Mouse (Mus musculus) G1E (cell line): Measurements from ENCODE around the gene Aagab.

Experiments
- CTCF ChIP-seq: IDR thresholded peaks from 2 replicates; pipeline ENCODE4 v1.5.1; 2012; ENCODE audit warnings: low read depth, low read length, inconsistent platforms, mixed read lengths
- GATA1 ChIP-seq: IDR thresholded peaks from 2 replicates; pipeline ENCODE4 v1.6.1; 2012; ENCODE audit warnings: borderline replicate concordance, low read length, inconsistent platforms, mixed read lengths
- GATA2 ChIP-seq: IDR thresholded peaks from 2 replicates; pipeline ENCODE4 v1.6.1; 2012; ENCODE audit warnings: low read depth, low read length, inconsistent platforms, borderline replicate concordance
- POLR2AphosphoS5 ChIP-seq: IDR thresholded peaks from 2 replicates; pipeline ENCODE4 v1.6.1; 2012; ENCODE audit warnings: low read depth, low read length, inconsistent platforms; ENCODE audit not compliant: insufficient replicate concordance
- TAL1 ChIP-seq: conservative IDR thresholded peaks from 2 replicates; pipeline ENCODE4 v1.6.1; 2012; ENCODE audit warnings: low read depth, low read length, inconsistent platforms, mixed read lengths

DNA sequence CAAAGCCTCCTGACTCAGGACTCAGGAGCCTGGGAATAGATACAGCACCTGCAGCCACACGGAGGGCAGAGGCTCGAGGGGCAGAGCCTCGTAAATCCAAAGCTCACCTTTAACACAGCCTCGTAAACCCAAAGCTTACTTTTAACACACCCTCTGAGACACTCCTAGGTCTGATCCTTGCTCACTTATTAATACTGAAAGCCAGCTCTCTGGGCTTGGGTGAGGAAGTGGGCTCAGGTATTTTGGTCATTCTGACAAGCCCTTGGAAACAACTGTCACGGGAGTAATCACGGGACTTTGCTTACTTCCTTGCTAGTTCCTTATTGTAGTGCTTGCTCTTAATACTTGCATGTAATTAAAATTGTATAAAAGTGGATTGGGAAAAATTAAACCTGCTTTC, 13.3 kb upstream of the Aagab start:
- no peak for TF ChIP-seq CTCF
- no peak for TF ChIP-seq TAL1
- no peak for TF ChIP-seq GATA1
- TF ChIP-seq POLR2AphosphoS5, result no peak
- TF ChIP-seq GATA2, result no peak
